Mouse (Mus musculus): Measurements from ENCODE around the gene Gm21310.
"Not testable (repeated sequence)": the region's sequence is repeated elsewhere in the genome, so short reads cannot be mapped to it uniquely, and the experiment has no call there.

Gm21310 gene

DNA sequence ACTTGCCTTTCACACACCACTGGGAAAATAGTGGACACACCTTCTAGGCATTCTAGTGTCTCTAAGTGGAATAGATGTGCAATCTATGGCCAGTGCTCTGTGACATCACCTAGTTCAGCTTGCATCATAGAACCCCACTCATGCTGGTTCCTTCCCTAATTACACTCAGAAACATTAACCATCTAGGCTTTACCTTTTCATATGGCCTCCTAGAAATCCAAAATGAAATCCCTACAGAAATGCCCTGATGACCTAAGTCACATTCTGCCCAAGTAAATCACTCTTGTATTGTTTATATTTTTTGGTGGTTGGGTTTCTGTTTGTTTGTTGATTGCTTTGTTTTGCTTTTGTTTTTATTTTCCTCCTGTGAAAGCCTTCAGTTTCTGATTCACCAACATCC, at the start of gene Gm21310:
TSS of gene Gm21310 (minus strand) at position 101 of the 400 bp plus-strand sequence.
- not testable (repeated sequence) for DNase-seq

Measured in layer of hippocampus, adult 9-11 months (tissue).